Mouse (Mus musculus) 416B (cell line): ENCODE data around the gene Krt15.

Experiments
- DNase-seq: peaks from one replicate; pipeline ENCODE4 v3.0.0; 2011; ENCODE audit warnings: low read depth

The Krt15 gene

GRCm38 (mm10) chr11:100135731-100136130 is at the start of gene Krt15:
Krt15 (minus strand) TSS chr11:100135928.
- DNase-seq = no peak

- DNase-seq = no peak
Observed at GRCm38 (mm10) chr11:100181725-100182124, 46.0 kb upstream of the Krt15 start.

DNA sequence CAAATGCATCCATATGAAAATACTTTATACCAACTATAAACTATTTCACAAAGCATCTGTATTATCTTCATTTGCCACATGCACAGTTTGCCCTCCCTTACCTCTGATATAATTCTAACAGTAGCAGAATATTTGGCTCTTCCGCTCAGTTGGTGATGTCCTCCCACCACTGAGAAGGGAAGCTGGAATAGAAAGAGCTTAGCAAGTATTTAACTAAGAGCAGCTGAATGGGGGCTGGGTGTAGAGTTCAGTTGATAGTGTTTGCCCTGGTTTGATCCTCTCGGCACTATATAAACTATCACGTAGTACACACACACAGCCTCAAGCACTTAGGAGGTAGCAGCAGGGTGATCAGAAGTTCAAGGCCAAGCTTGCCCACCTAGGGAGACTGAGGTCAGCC is 43.5 kb upstream of the Krt15 start:
- DNase-seq = no peak

GRCm38 (mm10) chr11:100178307-100178706 is 42.6 kb upstream of the Krt15 start:
- no peak for DNase-seq

DNA sequence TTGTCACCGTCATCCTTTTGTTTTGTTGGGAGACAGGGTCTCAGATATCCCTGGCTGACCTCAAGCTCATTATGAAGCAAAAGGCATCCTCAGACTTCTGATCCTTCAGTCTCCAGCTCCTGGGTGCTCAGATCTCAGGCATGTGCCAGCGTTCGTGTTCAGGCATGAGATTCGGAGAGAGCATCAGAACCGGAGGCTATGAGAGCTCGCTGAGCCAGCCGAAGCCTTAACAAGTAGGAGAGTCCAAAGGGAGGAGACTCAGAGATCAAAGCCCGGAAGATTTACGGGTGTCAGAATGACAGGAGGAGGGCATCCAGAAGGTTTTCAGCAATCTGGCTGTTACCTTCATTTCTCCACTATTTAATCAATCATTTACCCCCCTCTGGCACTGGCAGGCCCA is 41.1 kb upstream of the Krt15 start:
- no peak for DNase-seq

DNA sequence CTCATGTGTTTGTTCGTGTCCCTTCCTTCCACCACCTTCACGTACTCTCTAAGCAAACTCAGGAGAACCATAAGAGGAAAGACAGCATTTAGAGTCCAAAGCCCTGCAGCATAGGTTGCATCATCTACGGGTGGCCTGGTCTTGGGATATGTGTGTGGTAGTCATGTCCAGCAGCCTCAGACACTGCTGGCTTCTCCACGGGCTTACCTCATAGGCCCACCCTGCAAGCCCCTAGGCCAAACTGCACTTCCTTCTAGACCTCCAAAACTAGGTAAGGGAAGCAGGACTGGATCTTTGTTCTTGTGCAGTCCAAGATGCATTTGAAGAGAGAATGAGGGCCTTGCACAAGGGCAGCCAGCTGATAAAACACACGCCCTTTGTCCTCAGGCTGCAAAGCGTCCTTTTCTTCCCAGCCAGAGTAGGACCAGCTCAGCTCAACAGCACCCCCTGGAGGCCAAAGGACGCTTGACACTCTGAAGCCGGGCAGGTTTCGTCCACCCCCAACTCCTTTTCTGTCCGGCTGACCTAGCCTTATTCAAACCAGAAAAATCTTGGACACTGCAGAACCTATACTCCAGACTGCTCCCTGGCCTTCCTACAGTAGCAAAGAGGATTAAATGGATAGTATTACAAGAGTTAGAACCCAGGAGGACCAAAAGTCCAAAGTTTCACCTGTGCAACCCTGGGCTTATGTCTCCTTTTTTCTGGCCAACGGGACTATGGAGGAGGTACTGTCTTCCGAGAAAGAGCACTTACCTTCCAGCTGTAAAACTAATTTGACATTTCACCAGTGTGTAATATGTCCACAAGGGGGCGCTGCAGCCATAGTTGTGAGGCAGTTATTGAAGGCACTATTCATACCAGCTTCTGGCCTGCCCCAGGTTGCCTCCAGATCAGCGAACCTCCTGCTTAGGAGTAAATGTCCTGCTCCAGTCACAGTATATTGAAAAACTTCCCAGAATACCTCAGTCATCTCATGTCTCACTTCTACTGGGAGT is 33.3 kb upstream of the Krt15 start:
- DNase-seq = peak; percentile 67

DNA sequence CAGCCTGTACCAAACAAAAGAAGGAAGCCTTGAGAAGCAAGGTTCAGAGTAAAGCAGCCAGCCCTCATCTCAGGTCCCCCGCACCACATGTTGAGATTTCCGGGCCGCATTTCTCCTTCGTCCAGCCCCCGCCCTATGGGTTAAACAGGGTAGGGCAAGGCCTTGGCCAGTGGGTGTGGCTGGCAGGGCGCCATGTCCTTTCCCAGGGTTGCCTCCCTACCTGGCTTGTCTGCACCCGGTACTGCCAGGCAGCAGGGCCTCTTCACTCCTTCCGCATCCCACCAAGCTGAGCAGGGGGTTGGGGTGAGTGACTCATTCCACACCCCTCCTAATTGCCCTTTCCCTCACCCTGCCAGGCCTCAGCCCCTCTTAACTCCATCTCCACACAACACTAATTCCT is 32.3 kb upstream of the Krt15 start:
- no peak for DNase-seq

GRCm38 (mm10) chr11:100164392-100164791 is 28.7 kb upstream of the Krt15 start:
- DNase-seq = no peak

DNA sequence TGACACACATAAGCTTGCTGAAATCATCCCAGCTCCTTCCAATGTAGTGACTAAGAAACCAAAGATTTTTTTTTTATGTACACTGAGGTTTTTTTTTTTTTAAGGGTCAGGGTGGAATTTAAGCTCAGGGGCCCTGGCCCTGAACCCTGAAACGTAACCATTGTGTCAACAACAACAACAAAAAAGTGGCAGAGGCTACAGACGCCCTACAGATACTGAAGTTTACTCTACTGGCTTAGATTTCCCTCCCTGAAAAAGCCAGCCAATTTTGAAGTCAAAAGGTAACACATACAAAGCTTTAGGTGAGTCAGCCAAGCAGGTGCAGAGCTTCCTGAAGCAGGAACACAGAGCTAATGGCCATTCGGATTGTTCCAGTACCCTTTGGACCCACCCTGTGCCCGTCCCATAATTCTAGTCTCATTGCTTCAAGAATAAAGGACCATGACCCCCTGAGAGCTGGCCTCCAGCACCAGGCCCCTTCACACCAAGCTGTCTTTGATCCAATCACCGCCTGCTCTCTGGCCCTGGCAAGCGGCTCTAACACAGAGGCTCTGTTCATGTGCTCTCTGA is 22.3 kb upstream of the Krt15 start:
- no peak for DNase-seq

- no peak for DNase-seq
Observed at GRCm38 (mm10) chr11:100157331-100157730, 21.6 kb upstream of the Krt15 start.

DNA sequence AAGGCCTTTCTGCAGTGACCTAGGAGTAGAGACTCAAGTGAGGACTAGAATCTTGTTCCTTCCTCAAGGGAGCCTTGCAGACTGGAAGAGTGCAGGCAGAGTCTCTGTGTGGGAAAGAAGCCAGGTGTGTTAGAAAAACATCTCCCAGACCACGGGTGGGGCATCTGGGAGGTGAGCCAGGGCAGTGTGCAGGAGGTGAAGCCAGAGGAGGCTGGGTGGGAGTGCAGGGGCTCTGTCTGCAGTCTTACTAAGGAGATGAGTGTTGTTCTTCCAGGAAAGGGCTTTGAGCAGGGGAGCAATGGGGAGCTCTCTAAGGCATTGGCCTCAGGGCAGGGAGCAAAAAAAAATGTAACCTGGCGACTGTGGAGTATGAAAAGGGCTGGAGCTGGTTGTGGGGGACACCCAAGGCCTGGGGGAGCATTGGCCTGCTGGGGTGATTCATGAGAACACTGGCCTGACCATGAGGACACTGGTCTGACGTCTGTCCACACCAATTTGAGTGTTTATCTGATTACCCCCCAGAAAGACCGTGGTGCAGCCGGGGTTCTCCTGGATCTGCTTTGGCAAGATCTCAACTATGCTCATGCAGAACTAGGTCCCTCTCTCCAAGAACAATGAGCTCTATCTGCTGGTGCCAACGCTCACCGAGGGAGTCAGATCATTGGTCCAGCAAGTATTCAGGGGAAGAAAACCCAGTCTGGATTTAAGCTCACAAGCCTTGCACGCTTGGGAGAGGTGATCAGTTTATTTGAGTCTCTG is 19.9 kb upstream of the Krt15 start:
- no peak for DNase-seq

- no peak for DNase-seq
Observed at GRCm38 (mm10) chr11:100148615-100149330, 13.0 kb upstream of the Krt15 start, which contains the start of gene Krt19. Krt19 (minus strand) TSS chr11:100148665.

DNA sequence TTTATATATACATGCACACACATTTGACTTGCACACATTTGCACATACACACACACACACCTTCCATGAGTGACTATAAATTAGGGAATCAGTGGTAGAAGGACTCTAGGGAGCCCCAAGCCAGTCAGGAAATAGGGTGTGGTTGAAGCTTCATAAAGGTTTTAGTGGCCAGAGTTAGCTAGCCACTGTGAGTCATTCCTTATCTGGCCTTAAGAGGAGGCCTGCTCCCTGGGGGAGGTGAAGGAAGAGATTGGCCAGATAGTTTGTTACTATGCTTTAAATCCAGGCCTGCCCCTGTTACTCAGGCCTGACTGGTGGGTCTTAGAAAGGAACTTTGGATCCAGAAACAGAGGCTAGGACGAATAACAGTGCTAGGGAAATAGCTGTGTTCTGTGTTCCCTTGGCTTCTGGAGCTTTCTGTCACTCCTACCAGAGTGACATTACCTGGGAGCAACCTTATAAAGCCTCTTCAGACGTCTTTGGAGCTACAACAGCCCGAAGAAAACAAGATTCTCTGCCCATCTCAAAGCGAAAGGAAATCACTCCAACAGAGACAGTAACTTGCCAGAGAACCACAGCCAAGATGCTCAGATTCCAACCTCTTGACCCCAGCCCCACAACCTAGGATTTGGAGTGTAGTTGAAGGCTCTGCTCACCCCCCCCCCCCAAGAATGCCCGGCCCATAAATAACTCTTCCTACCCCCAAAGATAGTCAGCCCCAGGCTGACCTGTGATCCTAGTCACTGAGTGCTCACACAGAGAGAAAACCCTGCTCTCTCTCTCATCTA is 12.0 kb upstream of the Krt15 start:
- DNase-seq = peak; percentile 71

GRCm38 (mm10) chr11:100145858-100146560 is 10.3 kb upstream of the Krt15 start:
- no peak for DNase-seq

DNA sequence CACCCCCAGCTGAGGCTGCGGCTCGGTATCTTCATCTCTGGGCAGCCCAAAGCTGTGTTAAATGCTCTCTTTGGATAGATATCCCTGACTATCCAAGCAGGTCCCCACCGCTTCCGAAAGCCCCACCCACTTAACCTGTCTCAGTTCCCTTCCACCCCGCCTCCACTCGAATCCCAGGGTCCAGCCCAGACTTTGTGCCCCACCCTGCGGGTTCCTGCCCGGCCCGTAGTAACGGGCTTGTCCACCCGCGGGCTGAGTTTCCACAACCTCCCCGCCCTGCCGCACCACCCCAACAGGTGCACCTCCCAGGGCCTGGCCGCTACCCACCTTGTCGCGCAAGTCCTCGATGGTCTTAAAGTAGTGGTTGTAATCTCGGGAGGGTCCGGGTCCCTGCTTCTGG is 9.4 kb upstream of the Krt15 start:
- DNase-seq = no peak

DNA sequence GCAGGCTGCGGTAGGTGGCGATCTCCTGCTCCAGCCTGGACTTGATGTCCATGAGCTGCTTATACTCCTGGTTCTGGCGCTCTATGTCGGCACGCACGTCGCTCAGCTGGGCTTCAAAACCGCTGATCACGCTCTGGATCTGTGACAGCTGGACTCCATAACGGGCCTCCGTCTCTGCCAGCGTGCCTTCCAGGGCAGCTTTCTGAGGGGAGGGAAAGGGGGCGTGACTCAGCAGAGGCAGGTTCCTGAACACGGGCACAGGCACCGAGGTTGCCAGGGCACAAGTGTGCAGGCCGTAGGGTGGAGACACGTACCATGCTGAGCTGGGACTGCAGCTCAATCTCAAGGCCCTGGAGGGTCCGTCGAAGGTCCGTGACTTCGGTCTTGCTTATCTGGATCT is 5.2 kb upstream of the Krt15 start:
- DNase-seq = no peak

GRCm38 (mm10) chr11:100139391-100139790 is 3.7 kb upstream of the Krt15 start:
- DNase-seq = no peak

DNA sequence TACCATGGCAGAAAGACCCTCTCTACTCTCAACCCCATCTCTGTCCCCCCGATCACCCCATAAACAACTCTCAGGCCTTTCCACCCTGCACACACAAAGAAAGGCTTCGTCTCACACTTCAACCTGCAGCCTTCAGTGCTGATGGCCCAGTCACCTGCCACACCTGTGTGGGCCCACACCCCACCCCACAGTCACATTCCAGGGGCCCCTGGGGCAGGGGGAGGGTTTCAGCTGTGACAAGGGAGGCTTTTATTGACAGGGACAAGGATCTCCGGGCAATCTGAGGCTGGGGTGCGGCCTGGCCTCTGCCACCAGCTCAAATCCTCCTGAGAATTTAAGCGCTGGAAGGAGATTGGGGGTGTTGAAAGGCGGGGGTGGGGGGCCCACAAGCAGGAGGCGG is 3.1 kb upstream of the Krt15 start:
- DNase-seq = no peak

DNA sequence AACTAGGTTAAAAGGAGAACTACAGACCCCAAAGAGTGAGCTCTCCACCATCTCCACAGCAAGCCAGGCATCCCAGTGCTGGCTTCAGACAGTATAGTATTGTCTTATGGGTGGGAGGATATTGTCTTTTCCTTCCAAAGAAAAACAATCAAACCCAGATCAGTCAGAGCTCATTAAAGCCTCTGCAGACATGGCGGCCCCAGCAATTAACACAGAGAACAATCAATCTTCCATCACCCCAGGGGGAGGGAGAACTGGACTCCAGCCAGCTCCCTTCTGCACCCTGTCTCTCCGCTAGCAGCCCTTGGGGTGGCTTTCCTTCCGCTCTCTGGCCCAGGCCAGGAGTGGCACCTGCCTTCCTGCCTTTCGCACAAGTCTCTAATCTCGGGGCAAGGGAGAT is 2.0 kb upstream of the Krt15 start:
- DNase-seq = no peak

- DNase-seq = no peak
Observed at GRCm38 (mm10) chr11:100136559-100136958, 831 bp upstream of the Krt15 start.

- no peak for DNase-seq
Observed at GRCm38 (mm10) chr11:100124901-100125300, 10.8 kb downstream of the Krt15 start.
